Mouse (Mus musculus) liver, postnatal 0 days (tissue): Measurements from ENCODE around the gene Htr1f.

Source experiments
- CTCF ChIP-seq: sonication (generic); IDR thresholded peaks from 2 replicates; pipeline ENCODE4 v1.5.1; 2016; ENCODE audit warnings: antibody characterized with exemption, low read depth
- EP300 ChIP-seq: IDR thresholded peaks from 2 replicates; pipeline ENCODE4 v1.6.1; 2016; ENCODE audit warnings: antibody characterized with exemption, low read depth, mild to moderate bottlenecking

GRCm38 (mm10) chr16:64879735-64880134 lies 225.9 kb downstream of the Htr1f start:
- TF ChIP-seq CTCF: no peak
- no peak for TF ChIP-seq EP300
